Mouse (Mus musculus): Measurements from ENCODE around the gene Tmem40.

Tmem40 gene

DNA sequence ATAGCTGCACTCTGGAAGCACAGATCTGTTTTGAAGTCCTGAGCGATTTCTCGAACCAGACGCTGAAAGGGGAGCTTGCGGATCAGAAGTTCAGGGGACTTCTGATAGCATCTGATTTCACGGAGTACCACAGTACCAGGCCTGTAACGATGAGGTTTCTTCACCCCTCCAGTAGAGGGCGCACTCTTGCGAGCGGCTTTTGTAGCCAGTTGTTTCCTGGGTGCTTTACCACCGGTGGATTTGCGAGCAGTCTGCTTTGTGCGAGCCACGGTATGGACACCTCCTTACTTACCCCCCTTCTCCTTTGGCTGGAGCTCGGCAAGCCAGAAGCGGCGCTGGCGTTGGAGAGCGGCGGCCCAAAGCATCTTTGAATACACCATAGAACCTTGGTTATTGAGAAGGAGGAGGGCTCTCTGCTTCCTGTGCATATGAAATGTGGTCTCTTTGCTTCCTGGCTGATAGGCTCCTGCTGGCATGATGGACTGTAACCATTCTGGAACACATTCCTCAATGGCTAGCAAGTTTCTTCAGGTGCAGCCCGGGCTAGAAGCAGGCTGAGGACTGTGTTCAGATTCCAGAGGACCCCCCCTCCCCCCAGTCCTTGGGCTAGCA is 8.0 kb upstream of the Tmem40 start:
- in situ Hi-C loops (cut with MboI, MseI) = no loop called here

DNA sequence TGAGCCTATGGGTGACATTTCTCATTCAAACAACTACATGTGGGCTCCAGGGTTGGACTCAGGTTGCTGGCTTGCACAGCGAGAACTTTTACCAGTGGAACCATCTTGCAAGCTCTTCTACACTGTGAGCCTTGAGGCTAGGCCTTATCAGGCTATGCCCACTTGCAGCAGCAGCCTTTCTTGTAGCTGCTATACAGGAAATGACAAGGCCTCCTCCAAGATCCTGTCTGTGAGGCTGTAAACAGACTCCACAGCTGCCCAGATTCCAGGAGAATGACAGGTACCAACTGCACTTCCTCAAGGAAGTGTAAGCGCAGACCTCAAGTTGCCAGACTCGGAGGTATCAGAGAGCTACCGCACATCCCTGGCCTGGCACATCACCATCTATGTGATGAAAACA is 6.0 kb upstream of the Tmem40 start:
- in situ Hi-C loops (cut with MboI, MseI) = loop anchor here in 1 of 2 experiments (5.0 kb wide), 1 partner anchor 41 kb away; no protein-coding TSS in a partner anchor

DNA sequence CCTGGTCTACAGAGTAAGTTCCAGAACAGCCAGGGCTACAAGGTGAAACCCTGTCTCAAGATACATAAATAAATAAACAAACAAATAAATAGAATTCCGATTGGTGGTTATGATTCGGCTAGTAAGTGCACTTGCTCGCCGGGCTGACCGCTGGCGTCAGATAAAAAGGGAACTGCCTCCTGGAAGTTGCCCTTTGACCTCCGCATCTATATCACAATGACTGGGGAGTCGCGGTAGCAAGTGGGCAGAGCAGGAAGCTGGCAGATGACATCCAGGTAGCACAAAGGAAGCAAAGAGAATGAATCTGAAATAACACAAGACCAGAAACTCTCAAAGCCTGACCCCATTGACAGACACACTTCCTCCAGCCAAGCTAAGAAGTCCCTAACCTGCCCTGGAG is 5.1 kb upstream of the Tmem40 start:
- in situ Hi-C loops (cut with MboI, MseI) = loop anchor here in 1 of 2 experiments (5.0 kb wide), 1 partner anchor 40 kb away; no protein-coding TSS in a partner anchor

DNA sequence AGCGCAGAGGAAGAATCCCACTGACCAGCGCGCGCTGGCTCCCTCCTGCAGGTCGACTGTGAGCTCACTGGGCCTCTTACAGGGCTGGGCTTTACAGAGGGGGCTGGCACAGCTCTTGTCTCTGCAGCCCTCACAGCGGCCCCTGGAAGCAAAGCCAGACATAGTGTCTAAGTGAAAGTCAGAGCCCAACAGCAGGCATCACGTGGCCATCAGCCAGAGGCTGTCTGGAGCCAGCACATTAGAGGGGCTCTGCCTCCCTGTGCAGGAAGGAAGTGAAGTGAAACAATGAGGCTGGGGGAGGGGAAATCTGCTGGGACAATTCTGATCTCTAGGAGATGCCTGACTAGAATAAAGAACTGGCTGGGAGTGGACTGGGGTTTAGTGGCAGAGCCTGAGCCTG is 2.0 kb upstream of the Tmem40 start:
- in situ Hi-C loops (cut with MboI, MseI) = no loop called here

DNA sequence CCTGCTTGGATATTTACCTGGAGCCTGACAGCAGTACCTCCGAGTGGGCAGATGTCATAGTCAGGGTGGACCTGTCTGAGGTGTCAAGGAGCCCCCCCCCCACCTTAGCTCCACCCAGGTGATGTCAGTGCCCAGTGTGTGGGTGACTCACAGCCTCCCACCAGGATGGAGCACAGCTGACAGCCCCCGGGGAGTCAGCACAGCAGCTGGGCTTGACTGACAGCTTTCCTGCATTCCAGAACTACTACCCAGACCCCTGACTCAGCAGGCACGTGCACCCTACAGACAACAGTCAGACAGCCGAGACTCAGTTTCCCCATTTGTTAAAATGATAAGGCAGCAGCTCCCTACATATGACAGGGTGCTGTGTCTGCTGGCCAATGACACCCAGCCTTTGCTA is 1.2 kb downstream of the Tmem40 start:
- in situ Hi-C loops (cut with MboI, MseI) = no loop called here

DNA sequence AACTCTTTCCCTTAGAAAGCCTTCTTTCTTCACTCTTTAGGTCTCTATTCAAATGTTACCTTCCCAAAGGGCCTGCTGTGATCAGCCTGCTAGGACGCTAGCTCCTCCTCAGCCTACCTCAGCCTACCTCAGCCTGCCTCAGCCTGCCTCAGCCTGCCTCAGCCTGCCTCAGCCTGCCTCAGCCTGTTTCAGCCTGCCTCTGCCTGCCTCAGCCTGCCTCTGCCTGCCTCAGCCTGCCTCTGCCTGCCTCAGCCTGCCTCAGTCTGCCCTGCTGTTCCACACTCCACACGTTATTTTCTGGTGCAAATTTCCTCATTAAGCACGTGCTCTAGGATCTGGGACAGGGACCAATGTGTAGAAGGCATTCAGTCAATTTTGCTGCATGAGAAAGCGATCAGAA is 2.1 kb downstream of the Tmem40 start:
- in situ Hi-C loops (cut with MboI, MseI) = no loop called here

DNA sequence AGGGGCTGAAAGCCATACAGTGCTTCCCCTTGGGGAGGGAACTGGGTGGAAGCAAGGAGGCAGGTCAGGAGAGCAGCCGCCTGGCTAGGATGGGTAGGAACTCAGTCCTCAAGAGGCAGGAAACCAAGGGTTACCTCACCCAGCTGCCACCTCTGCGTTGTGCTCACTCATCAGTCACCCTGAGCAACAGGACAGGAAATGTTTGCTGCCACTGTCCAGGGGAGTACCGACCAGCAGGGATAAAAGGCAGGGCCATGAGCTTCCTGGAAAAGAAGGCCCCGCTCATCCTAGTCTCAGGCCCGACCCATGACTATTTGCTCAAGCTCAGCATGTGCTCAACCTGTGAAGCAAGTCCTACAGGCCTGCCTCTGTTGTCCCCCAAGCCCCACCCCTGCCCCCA is 2.7 kb downstream of the Tmem40 start:
- in situ Hi-C loops (cut with MboI, MseI) = no loop called here

DNA sequence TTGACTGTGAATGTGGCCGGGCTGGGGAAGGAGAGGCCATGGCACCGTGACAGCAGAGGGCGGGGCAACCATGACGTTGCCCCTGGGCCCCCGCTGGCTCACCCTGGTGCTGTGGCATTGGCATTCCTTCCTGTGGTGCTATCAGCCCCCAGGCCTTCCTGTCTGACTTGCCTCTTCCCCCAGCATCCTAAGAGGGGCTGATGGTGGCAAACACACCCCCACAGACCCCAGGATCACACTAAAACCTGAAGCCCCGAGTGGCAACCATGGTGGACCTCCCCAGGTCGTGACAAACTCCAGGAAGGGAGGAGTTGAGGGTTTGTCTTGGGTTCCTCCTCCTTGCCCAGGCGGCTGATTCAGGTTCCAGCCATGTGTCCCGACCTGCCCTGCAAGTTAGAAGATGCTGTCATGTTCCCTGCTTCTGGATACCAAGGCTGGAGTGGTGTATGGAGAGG is 3.2 kb downstream of the Tmem40 start:
- in situ Hi-C loops (cut with MboI, MseI) = no loop called here

DNA sequence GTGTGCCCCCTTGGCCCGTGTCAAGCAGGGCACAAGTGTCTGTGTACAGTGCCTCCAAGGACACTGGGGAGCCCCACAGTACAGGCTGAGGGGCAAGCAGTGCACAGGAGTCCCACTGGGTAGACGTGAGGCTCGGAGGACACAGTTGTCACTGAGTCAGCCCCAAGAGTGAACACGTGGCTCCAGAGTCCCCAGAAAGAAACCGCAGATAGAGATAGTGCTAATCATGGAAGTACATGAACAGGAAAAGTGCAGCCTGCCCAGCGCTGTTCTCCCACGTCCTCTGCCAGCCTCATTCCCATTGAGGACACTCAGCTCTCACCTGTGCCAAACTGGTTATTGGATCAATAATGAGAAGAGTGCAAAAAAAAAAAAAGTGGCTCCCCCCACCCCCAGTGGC is 6.7 kb downstream of the Tmem40 start:
- in situ Hi-C loops (cut with MboI, MseI) = no loop called here

DNA sequence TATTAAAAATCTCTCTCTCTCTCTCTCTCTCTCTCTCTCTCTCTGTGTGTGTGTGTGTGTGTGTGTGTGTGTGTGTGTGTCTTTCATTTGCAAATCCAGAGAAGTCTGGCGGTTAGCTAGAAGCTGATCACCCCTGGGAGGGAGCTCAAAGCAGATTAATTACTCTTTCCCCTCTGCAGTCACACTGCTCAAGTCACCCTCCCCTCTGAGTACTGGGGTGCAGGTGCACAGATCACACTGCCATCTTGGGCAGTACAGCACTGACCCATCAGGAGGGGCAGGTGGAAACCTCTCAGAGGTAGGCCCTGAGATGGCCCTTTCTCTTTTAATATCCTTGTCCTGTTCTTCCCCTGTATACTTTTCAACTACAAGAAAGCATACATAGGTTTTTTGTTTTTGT is 15.9 kb downstream of the Tmem40 start:
- in situ Hi-C loops (cut with MboI, MseI) = no loop called here

DNA sequence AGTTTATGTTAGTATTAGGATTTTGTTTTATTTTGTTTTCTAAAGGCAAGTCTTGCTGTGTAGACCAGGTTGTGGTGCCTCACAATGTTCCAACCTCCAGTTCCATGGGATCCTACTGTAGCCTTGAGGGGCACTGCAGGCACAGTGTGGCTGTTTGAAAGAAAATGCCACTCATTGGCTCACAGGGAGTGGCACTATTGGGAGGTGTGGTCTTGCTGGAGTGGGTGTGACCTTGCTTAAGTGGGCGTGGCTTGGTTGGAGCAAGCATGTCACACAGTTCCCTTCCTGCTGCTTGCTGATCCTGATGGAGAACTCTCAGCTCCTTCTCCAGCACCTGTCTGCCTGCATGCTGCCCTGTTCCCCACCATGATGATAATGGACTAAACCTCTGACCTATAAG is 18.6 kb downstream of the Tmem40 start:
- in situ Hi-C loops (cut with MboI, MseI) = no loop called here

DNA sequence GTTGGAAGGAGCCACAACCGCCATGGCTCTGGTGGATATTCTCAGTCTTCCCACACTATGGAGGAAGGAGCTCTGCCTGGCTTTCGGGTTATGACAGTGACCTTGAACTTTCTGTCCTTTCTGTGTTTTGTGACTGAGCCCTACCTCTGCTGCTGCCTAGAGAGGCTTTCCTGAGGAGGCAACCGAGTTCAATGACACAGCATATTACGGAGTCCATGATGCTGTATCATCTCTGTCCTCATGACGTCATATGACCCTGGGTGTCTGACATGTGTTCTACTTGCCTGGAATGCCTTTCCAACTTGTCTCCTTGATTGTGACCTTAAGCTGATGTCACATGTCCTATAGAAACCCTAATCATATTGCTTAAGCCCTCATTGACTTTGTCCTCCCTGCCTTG is 23.2 kb downstream of the Tmem40 start:
- in situ Hi-C loops (cut with MboI, MseI) = no loop called here

DNA sequence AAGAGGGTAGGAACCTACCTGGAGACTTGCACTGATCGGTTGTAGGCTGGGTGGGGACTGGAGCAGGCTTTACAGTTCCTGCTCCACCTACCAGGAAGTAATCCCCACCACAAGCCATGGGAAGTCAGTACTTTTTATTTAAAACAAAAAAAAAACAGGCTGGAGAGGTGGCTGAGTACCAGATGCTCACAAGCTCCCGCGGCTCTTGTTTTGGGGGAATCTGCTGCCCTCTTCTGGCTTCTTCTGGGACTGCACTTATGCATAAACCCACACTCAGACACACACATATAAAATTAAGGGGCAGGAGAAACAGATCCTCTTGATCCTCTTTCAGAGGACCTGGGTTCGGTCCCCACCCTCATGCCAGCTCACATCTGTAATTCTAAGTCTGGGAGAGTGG is 27.3 kb downstream of the Tmem40 start:
- in situ Hi-C loops (cut with MboI, MseI) = no loop called here

DNA sequence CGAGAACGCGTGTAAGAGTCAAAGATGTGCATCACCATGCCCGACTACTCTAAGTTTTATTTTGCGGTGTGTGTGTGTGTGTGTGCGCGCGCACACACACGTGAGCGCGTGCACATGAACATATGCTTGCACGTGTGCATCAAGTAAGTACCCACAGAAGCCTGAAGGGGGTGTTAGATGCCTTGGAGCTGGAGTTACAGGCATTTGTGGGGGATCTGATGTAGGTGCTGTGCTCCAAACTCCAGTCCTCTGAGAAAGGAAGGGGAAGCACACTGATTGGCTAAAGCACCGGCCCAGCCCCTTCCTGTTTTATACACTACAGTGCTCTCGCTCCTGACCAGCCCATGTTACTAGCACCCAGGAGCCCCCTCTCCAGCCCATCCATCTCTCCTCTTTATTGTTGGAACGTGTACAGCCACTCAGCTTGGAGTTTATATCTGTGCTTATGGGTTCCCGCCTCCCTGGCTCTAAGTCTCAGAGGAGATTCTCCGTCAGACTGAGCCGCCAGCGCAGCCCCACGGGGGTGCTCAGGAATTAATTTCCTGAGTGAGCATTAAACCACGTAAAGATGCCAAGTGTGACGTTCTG is 29.8 kb downstream of the Tmem40 start:
- in situ Hi-C loops (cut with MboI, MseI) = no loop called here

DNA sequence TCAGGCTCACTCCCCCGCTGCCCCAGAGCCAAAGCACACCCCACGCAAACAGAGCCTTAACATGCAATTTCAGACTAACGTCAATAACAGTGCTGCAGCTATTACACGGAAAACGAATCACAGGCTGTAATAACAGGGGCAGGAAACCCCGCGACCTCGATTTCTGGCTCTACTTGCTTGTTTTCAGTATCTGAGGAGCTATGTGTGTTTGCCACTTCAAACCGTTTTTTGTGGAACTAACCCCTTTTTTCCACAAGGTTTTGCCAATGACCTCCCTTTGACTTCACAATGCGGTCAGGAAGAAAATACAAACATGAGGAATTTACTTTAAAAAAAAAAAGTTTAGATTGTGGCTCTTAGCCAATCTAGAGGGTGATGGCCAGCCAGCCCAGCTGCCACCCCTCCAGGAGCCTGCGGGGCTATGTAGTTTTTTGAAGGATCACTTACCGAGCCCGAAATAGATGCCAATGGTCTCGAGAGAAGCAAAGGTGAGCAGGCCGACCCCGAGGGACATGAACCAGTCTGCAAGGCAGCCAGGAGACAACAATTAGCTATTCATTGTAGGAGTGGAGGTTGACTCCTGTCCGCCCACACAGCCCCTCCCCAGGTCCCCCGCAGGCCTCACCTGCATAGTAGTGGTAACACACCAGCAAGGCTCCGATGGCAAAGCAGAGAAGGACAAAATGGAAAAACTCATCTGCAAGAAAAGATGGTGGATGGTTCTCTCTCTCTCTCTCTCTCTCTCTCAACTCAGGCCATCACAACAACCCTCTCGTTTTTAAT is 31.5 kb downstream of the Tmem40 start:
- in situ Hi-C loops (cut with MboI, MseI) = no loop called here

DNA sequence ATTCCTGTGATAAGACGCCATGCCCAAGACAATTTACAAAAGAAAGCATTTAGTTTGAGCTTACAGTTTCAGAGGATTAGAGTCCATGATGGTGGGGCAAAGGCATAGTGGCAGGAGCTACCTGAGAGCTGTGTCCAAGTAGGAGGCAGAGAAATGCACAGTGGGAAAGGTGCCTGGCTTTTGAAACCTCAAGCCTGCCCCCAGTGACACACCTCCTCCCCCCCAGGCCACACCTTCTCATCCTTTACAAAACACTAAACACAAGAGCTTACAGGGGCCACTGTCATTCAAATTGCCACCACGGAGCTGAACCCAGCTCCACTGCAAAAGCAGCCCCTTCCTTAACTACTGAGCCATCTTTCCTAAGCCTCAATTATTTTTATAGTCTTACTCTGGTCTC is 34.6 kb downstream of the Tmem40 start:
- in situ Hi-C loops (cut with MboI, MseI) = loop anchor here in 1 of 2 experiments (5.0 kb wide), 1 partner anchor 40 kb away; no protein-coding TSS in a partner anchor

DNA sequence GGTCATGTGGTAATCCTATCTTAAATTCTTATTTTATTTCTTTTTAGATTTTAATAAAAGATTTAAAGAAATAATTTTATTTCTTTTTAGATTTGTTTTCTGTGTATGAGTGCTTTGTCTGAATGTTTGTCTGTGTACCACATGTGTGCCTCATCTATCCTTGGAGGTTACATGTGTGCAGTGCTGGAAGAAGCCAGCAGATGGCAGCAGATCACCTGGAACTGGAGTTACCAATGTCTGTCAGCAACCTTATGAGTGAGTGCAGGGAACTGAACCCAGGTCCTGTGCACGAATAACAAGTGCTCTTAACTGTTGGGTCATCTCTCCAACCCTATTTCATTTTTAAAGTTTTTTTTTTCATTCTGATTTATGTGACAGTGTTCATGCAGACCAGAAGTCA is 35.1 kb downstream of the Tmem40 start:
- in situ Hi-C loops (cut with MboI, MseI) = loop anchor here in 1 of 2 experiments (5.0 kb wide), 1 partner anchor 40 kb away; no protein-coding TSS in a partner anchor

DNA sequence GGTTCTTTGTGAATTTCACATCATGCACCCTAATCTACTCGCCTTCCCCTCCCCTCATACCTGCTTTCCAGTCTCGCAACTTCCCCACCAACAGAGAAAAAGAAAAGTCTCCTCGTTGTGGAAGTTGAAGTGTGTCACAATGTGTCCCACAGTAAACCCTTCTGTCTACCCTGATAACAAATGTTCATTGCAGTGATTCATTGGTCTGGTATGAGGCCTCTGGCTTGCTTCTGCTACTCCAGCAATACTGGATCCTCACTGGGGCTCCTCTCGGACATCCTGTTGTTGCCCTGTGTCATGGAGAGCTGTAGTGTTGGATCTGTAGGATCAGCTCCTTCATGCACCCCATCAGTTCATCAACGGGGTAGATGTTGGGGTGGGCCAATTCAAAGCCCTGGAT is 40.0 kb downstream of the Tmem40 start:
- in situ Hi-C loops (cut with MboI, MseI) = loop anchor here in 1 of 2 experiments (5.0 kb wide), 1 partner anchor 550 kb away; no protein-coding TSS in a partner anchor

DNA sequence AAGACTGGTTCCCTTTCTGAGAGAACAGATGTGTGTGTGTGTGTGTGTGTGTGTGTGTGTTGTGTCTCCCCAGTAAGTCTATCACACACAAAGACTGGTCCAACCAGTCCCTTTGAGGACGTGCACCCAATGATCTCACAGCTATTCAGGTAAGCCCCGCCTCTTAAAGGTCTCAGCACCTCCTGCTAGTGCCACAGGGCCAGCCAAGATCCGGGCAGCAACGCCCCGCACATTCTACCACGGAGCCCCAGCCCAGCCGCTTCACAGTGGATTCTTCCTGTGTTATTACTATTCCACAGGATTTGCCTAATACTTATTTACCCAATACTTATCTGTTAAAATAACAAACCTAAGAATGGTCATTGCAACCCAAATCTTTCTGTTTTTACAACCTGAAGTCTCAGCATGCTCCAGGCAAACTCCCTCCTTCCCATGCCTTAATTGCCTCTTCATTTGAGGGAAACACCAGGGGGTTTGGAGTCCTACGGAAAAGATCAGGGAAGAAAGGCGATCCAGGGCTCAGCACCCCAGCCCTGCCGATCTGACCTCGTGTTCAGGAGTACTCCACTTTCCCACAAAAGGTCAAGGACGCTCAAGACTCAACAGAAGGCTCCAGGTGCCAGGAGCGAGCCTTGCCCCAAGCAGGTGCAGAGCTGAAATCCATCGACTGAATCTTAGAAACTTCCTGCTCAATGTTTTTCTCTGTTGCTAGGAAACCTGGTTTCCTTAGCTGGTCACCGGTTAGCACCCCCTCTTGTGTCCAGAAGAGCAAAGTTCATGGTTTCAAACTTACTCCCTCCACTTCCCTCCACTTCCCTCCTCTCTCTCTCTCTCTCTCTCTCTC is 44.3 kb downstream of the Tmem40 start:
- in situ Hi-C loops (cut with MboI, MseI) = no loop called here

DNA sequence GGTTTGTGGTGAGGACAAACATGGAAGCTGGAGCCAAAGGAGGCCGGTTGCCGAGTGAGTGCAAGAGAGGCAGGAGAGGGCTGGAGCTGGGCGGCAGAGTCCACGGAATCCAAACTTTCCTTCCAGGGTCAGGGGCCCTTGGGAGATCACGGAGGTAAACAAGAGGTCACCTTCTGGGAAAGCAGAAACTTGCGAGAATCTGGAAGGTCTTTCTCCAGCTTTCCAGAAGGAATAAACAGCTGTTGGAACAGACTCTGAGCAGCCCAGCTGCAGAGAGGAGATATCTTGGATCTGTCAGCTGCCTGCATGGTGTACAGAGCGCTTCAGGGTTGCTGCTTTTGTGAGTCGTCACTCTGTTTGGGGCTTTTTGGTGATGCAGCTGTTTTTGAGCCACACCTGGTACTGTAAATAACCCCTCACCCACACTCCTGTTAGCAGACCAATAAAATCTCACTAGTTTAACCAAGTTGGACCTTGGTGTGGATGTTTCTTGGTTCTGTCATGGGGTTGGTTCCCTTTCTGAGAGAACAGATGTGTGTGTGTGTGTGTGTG is 45.0 kb downstream of the Tmem40 start:
- in situ Hi-C loops (cut with MboI, MseI) = no loop called here

DNA sequence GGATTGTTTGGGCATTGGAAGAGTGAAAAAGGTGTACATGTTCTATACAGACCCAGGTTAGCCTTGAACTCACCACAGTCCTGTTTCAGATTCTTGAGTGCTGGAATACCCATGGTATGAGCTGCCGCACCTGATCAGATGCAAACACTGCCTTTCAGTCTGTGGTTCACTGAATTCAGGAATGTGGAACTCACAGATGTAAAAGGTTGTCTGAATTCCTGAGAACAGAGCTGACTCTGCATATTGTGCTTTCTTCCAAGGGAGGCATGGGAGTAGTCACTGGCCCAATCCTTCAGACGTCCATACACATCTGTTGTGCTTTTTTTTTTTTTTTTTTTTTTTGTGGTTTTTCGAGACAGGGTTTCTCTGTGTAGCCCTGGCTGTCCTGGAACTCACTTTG is 50.9 kb downstream of the Tmem40 start:
- in situ Hi-C loops (cut with MboI, MseI) = no loop called here

Data from T-helper 17 cell (primary cell).